Mouse (Mus musculus) heart, embryonic 11.5 days (tissue): ENCODE measurements around the gene Gart. TPM values are rescaled to one million over a fixed set of nuclear protein-coding genes. Genes with fewer than 3 reads are reported as not detected.
A peak's percentile ranks its signal among the peaks of the same experiment; 100 is the strongest.

Source experiments
- ATAC-seq: fragments of 200-750 bp; cut with Nextera tagmentation; replicated peaks from 2 replicates; pipeline ENCODE4 v1.8.0; 2017; ENCODE audit warnings: moderate library complexity; ENCODE audit not compliant: insufficient number of reproducible peaks, low FRiP score, low TSS enrichment
- H3K27ac ChIP-seq: fragments of 300-500 bp; sonication (generic); 2 replicates; pipeline ENCODE4 v1.5.1; 2014; ENCODE audit warnings: mild to moderate bottlenecking, low read depth, low read length
- H3K27me3 ChIP-seq: fragments of 300-500 bp; sonication (generic); 2 replicates; pipeline ENCODE4 v1.6.1; 2014; ENCODE audit warnings: mild to moderate bottlenecking, low read length, mixed read lengths; ENCODE audit not compliant: control insufficient read depth, insufficient read depth
- H3K36me3 ChIP-seq: fragments of 300-500 bp; sonication (generic); 2 replicates; pipeline ENCODE4 v1.6.1; 2014; ENCODE audit warnings: mild to moderate bottlenecking, low read length, moderate library complexity, mixed read lengths; ENCODE audit not compliant: control insufficient read depth, insufficient read depth
- H3K4me1 ChIP-seq: fragments of 300-500 bp; sonication (generic); 2 replicates; pipeline ENCODE4 v1.6.1; 2014; ENCODE audit warnings: low read length; ENCODE audit not compliant: control insufficient read depth, insufficient read depth
- H3K4me2 ChIP-seq: fragments of 300-500 bp; sonication (generic); 2 replicates; pipeline ENCODE4 v1.6.1; 2014; ENCODE audit warnings: mild to moderate bottlenecking, moderate library complexity
- H3K4me3 ChIP-seq: fragments of 300-500 bp; sonication (generic); 2 replicates; pipeline ENCODE4 v1.5.1; 2014; ENCODE audit warnings: low read depth, low read length
- H3K9ac ChIP-seq: fragments of 300-500 bp; sonication (generic); 2 replicates; pipeline ENCODE4 v1.6.1; 2014; ENCODE audit warnings: mild to moderate bottlenecking, low read depth, low read length, moderate library complexity
- H3K9me3 ChIP-seq: fragments of 300-500 bp; sonication (generic); replicated peaks from 2 replicates; pipeline ENCODE4 v1.6.1; 2016; ENCODE audit warnings: low read length; ENCODE audit not compliant: control insufficient read depth
- WGBS: fragments of 180-500 bp; shearing (Covaris S2); extraction: QIAGEN DNeasy Blood & Tissue Kit; methylation state at CpG from one replicate; pipeline ENCODE4 v1.1.7; 2014; ENCODE audit not compliant: insufficient replicate concordance; 5-methylcytosine and 5-hydroxymethylcytosine counted together
- polyA plus RNA-seq: library from polyadenylated mRNA; unstranded; fragments of >200 nt; fragmentation: Nextera tagmentation; extraction: Ambion mirVana; gene quantifications from 2 replicates; pipeline ENCODE4 v1.2.1, GENCODE M21; 2014

Gart gene
- polyA plus RNA-seq, 1 experiment from 2014 or later = 84.5 TPM

- Histone ChIP-seq H3K9me3 (no peaks in the 10 kb centered on the region), H3K4me1 (no peaks in the 10 kb centered on the region), H3K4me3 (no peak overlapping the region), H3K36me3 (no peaks in the 10 kb centered on the region), H3K9ac (no peak overlapping the region), H3K27ac (no peak overlapping the region), H3K27me3 (0 out of 2 replicates have a peak, but pooled peaks cover 2% of the 10 kb centered on the region), H3K4me2 (no peak overlapping the region)
- no peak for ATAC-seq
- WGBS = 55% methylated on average over 5 of the region's 5 CpGs
Observed at GRCm38 (mm10) chr16:91612525-91612924, 34.2 kb downstream of the Gart start.

DNA sequence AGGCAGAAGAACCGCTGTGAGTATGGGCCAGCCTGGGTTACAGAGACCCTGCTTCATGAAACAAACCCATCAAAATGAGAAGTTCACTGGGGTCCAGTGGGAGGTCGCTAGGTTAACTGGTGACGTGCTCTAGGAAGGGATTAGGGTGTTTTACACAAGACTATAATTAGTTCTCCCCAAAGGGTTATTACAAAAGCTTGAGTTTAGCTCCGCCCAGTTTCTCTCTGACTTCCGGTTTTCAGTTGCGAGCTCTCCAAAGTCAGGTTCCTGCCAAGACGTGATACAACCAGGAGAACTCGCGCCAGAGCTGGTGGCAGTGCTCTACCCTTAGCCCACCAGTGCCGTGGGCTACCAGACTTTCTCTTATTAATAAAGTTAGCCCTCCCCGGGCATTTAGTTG lies 35.5 kb downstream of the Gart start:
- H3K9ac ChIP-seq = no peak overlapping the region
- ATAC-seq = no peak
- WGBS = 67% methylated on average over 11 of the region's 11 CpGs
- no peak overlapping the region for H3K27ac ChIP-seq
- H3K4me1 ChIP-seq = no peaks in the 10 kb centered on the region
- no peak overlapping the region for H3K4me2 ChIP-seq
- H3K27me3 ChIP-seq = no peaks in the 10 kb centered on the region
- no peaks in the 10 kb centered on the region for H3K36me3 ChIP-seq
- no peaks in the 10 kb centered on the region for H3K9me3 ChIP-seq
- H3K4me3 ChIP-seq = no peak overlapping the region

- WGBS = 76% methylated on average over 9 of the region's 9 CpGs
- ATAC-seq = no peak
- no peak overlapping the region for H3K4me2 ChIP-seq
- no peaks in the 10 kb centered on the region for H3K36me3 ChIP-seq
- no peaks in the 10 kb centered on the region for H3K4me1 ChIP-seq
- H3K9ac ChIP-seq = no peak overlapping the region
- no peaks in the 10 kb centered on the region for H3K27me3 ChIP-seq
- H3K9me3 ChIP-seq = no peaks in the 10 kb centered on the region
- no peak overlapping the region for H3K27ac ChIP-seq
- H3K4me3 ChIP-seq = no peak overlapping the region
Observed at GRCm38 (mm10) chr16:91609501-91610245, 37.1 kb downstream of the Gart start.

DNA sequence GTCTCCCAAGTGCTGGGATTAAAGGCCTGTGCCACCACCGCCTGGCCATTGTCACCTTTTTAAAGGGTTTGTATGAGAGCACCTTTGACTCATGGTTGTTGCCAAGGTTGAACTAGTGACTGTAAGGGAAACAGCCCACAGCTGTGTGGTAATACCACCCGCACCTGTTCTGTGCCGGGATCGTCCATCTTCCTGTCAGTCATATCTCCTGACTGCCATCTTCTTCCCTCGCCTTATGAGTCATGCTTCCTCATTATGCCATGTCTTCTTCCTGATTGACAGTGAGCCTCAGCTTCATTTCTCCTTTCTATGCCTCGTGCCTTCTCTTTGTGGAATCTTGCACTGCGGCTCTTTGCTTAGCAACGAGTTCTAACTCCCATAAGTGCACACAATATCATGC lies 39.8 kb downstream of the Gart start:
- no peak overlapping the region for H3K4me3 ChIP-seq
- no peak for ATAC-seq
- no peak overlapping the region for H3K9ac ChIP-seq
- H3K4me2 ChIP-seq = no peak overlapping the region
- H3K9me3 ChIP-seq = no peaks in the 10 kb centered on the region
- WGBS = 86% methylated on average over 8 of the region's 8 CpGs
- no peak overlapping the region for H3K27ac ChIP-seq
- no peaks in the 10 kb centered on the region for H3K27me3 ChIP-seq
- H3K36me3 ChIP-seq = no peaks in the 10 kb centered on the region
- H3K4me1 ChIP-seq = no peaks in the 10 kb centered on the region

- Histone ChIP-seq H3K36me3 (no peaks in the 10 kb centered on the region), H3K9ac (no peak overlapping the region), H3K4me2 (no peak overlapping the region), H3K9me3 (no peaks in the 10 kb centered on the region), H3K4me3 (no peak overlapping the region), H3K27ac (no peak overlapping the region), H3K4me1 (no peaks in the 10 kb centered on the region), H3K27me3 (no peaks in the 10 kb centered on the region)
- no peak for ATAC-seq
- 77% methylated on average over 6 of the region's 6 CpGs for WGBS
Observed at GRCm38 (mm10) chr16:91605156-91605555, 41.6 kb downstream of the Gart start.

DNA sequence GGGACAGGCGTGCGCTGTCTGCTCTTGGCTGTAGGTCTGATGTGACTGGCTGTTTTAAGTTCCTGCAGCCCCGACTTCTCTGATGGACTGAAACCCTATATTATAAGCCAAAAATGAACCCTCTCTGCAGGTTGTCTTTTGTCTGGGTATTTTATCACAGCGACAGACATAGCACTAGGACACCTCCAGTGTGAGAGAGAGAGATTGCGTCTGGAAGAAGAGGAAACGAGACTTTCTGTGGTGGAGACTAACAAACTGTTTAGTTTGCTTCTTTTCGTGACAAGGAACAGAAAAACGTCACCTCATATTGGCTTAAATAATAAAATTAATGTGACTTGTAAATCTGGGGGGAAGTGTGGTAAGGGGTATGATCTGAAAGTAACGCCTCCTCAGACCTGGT lies 45.1 kb downstream of the Gart start:
- ATAC-seq = no peak
- H3K36me3 ChIP-seq = no peaks in the 10 kb centered on the region
- no peak overlapping the region for H3K27ac ChIP-seq
- no peak overlapping the region for H3K9ac ChIP-seq
- 70% methylated on average over 9 of the region's 9 CpGs for WGBS
- peaks cover 2% of the 10 kb centered on the region; the same call in 1 of the 2 replicates for H3K4me1 ChIP-seq
- H3K4me3 ChIP-seq = no peak overlapping the region
- H3K27me3 ChIP-seq = peaks cover 3% of the 10 kb centered on the region; the same call in 1 of the 2 replicates
- no peaks in the 10 kb centered on the region for H3K9me3 ChIP-seq
- H3K4me2 ChIP-seq = no peak overlapping the region

DNA sequence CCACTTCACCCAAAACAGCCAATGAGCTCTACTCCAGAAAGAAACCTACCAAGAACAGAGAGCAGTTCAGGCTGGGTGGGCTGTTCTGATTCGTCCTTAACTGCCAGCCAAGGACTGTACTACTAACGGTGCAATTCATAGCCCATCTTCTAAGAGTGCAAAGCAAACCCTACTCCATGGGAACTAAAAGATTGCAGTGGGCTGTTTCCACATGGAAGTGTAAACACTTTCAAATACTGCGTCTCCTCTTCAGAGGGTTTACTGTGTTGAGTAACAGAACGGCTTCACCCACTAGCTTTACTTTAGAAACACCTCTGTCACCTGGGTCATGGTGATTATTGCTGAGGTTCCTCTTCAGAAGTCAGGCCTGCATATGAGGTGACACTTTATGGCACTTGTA lies 45.7 kb downstream of the Gart start:
- no peak for ATAC-seq
- Histone ChIP-seq H3K36me3 (no peaks in the 10 kb centered on the region), H3K4me1 (peaks cover 2% of the 10 kb centered on the region), H3K9me3 (no peaks in the 10 kb centered on the region), H3K27me3 (peaks cover 3% of the 10 kb centered on the region; the same call in 1 of the 2 replicates), H3K27ac (no peak overlapping the region), H3K9ac (no peak overlapping the region), H3K4me3 (no peak overlapping the region), H3K4me2 (no peak overlapping the region)
- 71% methylated on average over 4 of the region's 4 CpGs for WGBS

DNA sequence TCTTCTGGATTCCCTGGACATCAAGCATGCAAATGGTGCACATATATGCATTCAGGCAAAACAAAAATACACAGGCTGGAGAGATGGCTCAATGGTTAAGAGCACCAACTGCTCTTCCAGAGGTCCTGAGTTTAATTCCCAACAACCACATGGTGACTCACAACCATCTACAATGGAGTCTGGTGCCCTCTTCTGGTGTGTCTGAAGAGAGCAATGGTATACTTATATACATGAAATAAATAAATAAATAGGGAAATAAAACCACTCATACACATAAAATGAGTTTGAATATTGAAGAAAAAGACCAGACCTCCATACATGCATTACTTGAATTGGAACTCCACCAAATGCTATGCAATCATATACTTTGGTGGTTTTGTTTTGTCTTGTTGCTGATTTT lies 47.5 kb downstream of the Gart start:
- no peak overlapping the region for H3K9ac ChIP-seq
- no peak overlapping the region for H3K27ac ChIP-seq
- H3K27me3 ChIP-seq = peaks cover 3% of the 10 kb centered on the region; the same call in 1 of the 2 replicates
- no peaks in the 10 kb centered on the region for H3K36me3 ChIP-seq
- ATAC-seq = no peak
- no peaks in the 10 kb centered on the region for H3K9me3 ChIP-seq
- no peak overlapping the region for H3K4me2 ChIP-seq
- no peak overlapping the region for H3K4me3 ChIP-seq
- peaks cover 2% of the 10 kb centered on the region for H3K4me1 ChIP-seq

- Histone ChIP-seq H3K9ac (peak within 1 kb of the TSS; percentile 75), H3K4me3 (peak within 1 kb of the TSS; percentile 61), H3K36me3 (no peaks in the 10 kb centered on the region), H3K27ac (no peak within 1 kb of the TSS), H3K9me3 (no peaks in the 10 kb centered on the region), H3K4me1 (peaks cover 2% of the 10 kb centered on the region), H3K4me2 (peak within 1 kb of the TSS; percentile 92), H3K27me3 (peaks cover 3% of the 10 kb centered on the region; the same call in 1 of the 2 replicates)
- under 1% methylated on average over 34 of the region's 34 CpGs for WGBS
- ATAC-seq = peak; percentile 98
Observed at GRCm38 (mm10) chr16:91597672-91598010, 49.1 kb downstream of the Gart start, which contains the start of gene Tmem50b. Tmem50b (minus strand) TSS chr16:91597800.
